Mouse (Mus musculus) effector memory CD4-positive, alpha-beta T cell, adult 7 months (primary cell): ENCODE measurements around the gene Crtam. TPM values are rescaled to one million over a fixed set of nuclear protein-coding genes. Genes with fewer than 3 reads are reported as not detected.

ENCODE experiments used
- polyA plus RNA-seq: library from polyadenylated mRNA; unstranded; fragments of 100-300 nt; shearing (Covaris generic); gene quantifications from one replicate; pipeline ENCODE4 v1.2.1, GENCODE M21; 2017

Gene Crtam
- polyA plus RNA-seq = 26.5 TPM

DNA sequence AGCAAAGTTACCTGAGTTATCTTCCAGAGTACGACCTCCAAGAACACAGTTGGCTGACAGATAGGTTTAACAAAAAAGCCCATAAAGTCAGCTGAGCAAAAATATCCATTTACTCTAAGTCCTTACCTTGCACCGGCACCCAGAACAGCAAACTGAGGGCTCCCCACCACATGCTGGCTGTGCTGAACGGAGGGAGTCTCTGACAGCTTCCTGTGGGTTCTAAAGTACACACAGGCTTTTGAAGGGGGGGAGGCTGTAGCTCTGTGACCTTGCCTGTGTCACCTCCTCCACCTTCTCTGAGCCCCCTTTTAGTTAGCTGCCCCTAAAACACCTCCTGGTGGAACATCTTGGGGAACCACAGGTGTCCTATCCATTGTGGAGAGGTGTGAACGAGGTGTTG, at the start of gene Crtam:
TSS of gene Crtam (minus strand) at position 214 of the 400 bp plus-strand sequence.

GRCm38 (mm10) chr9:40963586-40964417, 40.6 kb downstream of the Crtam start, which contains the start of gene Jhy:
Jhy (minus strand) TSS chr9:40964118.

Other genes starting within 250 kb of the Crtam start
- 4,323 TPM for gene Hspa8, start 203.6 kb downstream of the Crtam start, polyA plus RNA-seq
- not detected for gene Bsx, start 130.5 kb downstream of the Crtam start, polyA plus RNA-seq
- 0.34 TPM for gene Jhy, start 40.5 kb downstream of the Crtam start, polyA plus RNA-seq
- 21.5 TPM for gene Ubash3b, start 157.1 kb upstream of the Crtam start, polyA plus RNA-seq